In the genomic region with DNA sequence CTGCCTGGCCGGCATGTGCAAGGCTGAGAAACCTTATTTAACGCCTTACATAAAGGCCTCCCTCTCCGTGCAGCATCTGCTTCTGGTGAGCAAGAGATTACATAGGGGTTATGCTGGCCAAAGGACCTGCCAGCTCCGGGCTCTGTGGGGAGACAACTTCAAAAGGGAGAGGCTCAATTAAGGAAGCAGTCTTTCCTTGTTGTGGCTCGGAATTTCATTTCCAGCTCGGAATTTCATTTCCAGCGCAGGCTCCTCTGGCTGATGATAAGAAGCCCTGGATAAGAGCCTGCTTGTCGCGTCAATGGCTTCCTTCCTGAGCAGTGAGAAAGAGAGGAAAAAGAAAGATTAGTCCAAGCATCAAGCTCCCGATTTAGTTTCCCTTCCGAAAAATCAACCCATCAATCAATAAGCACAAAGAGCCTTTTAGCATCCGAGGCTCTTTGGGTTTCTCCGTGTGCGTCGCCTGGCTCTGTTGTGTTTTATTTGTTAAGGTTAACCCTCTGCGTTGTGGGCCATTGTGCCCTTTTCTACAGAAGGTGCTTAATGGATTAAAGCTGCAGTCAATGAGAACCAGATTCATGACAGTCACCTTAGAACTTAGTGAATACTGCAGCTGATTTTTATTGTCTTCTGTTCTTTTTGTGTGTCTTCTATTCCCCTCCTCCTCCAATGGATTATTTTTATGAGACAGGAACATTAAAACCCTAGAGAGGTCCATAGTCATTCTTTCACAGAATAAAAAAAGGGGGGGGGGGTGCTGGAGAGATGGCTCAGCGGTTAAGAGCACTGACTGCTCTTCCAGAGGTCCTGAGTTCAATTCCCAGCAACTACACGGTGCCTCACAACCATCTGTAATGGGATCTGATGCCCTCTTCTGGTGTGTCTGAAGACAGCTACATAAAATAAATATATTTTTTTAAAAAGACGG, we compare ENCODE assay signal across 8 mouse cellular contexts.
A peak's percentile ranks its signal among the peaks of the same experiment; 100 is the strongest.
DNase-seq lines count a peak whose midpoint lies in the region; ATAC-seq and TF ChIP-seq lines count a peak whose summit lies in the region.

No protein-coding gene starts in this region.

- ATAC-seq in hindbrain, postnatal 0 days, result peak; percentile 82
- no peak for ATAC-seq in liver, embryonic 12.5 days
- peak; percentile 50 for ATAC-seq in neural tube, embryonic 15.5 days (ENCODE audit: low FRiP score)

- peak overlapping the region; percentile 62 for H3K27ac ChIP-seq in hindbrain, postnatal 0 days
- no peak overlapping the region for H3K27ac ChIP-seq in liver, embryonic 12.5 days
- peak overlapping the region; percentile 58 for H3K27ac ChIP-seq in neural tube, embryonic 15.5 days (replicated peaks)

- peak; percentile 56 for DNase-seq in Muller cell, postnatal 12 days (ENCODE audit: inconsistent ontology term)
- DNase-seq in cerebellum, postnatal 10 days, result peak; percentile 56
- DNase-seq in gastrocnemius, postnatal 25 days, result peak; percentile 16
- DNase-seq in hindbrain, postnatal 0 days (ENCODE audit: low spot score), result peak; percentile 48
- no peak for DNase-seq in frontal cortex, postnatal 36 days (ENCODE audit: low spot score in 2 of 2)
- no peak for DNase-seq in urinary bladder, postnatal 4 days (ENCODE audit: low spot score in 2 of 2)

- peaks cover 5% of the 10 kb centered on the region; the same call in 1 of the 2 replicates for H3K4me1 ChIP-seq in hindbrain, postnatal 0 days (ENCODE audit: insufficient read depth, low read length)
- no peaks in the 10 kb centered on the region for H3K4me1 ChIP-seq in liver, embryonic 12.5 days
- H3K4me1 ChIP-seq in neural tube, embryonic 15.5 days, result peaks cover 9% of the 10 kb centered on the region; the same call in 1 of the 2 replicates

- WGBS in hindbrain, postnatal 0 days, result 10% methylated on average over 19 of the region's 19 CpGs
- WGBS in liver, embryonic 12.5 days (ENCODE audit: insufficient replicate concordance), result 14% methylated on average over 19 of the region's 19 CpGs
- WGBS in neural tube, embryonic 15.5 days, result 8% methylated on average over 19 of the region's 19 CpGs

- H3K4me2 ChIP-seq in hindbrain, postnatal 0 days (ENCODE audit: low read depth, low read length), result peak overlapping the region; percentile 48
- H3K4me2 ChIP-seq in liver, embryonic 12.5 days, result peak overlapping the region; percentile 39
- peak overlapping the region; percentile 30 for H3K4me2 ChIP-seq in neural tube, embryonic 15.5 days

- TF ChIP-seq CTCF in hindbrain, postnatal 0 days (IDR thresholded peaks at IDR 0.05; ENCODE audit: low read depth), result no peak

- H3K9ac ChIP-seq in hindbrain, postnatal 0 days (replicated peaks; ENCODE audit: low read length), result peak overlapping the region; percentile 40
- H3K9ac ChIP-seq in liver, embryonic 12.5 days, result no peak overlapping the region
- H3K9ac ChIP-seq in neural tube, embryonic 15.5 days (replicated peaks), result no peak overlapping the region

- H3K4me3 ChIP-seq in hindbrain, postnatal 0 days (ENCODE audit: low read length), result 0 out of 2 replicates have a peak overlapping the region, but pooled peaks have one; percentile 6
- H3K4me3 ChIP-seq in liver, embryonic 12.5 days, result no peak overlapping the region
- no peak overlapping the region for H3K4me3 ChIP-seq in neural tube, embryonic 15.5 days (replicated peaks)

- no peaks in the 10 kb centered on the region for H3K36me3 ChIP-seq in hindbrain, postnatal 0 days (ENCODE audit: insufficient read depth, low read length)
- H3K36me3 ChIP-seq in liver, embryonic 12.5 days, result no peaks in the 10 kb centered on the region
- no peaks in the 10 kb centered on the region for H3K36me3 ChIP-seq in neural tube, embryonic 15.5 days

- H3K9me3 ChIP-seq in hindbrain, postnatal 0 days (ENCODE audit: low read length), result no peaks in the 10 kb centered on the region
- no peaks in the 10 kb centered on the region for H3K9me3 ChIP-seq in liver, embryonic 12.5 days (replicated peaks)
- no peaks in the 10 kb centered on the region for H3K9me3 ChIP-seq in neural tube, embryonic 15.5 days (replicated peaks)

- H3K27me3 ChIP-seq in hindbrain, postnatal 0 days (ENCODE audit: insufficient read depth, low read length), result no peaks in the 10 kb centered on the region
- no peaks in the 10 kb centered on the region for H3K27me3 ChIP-seq in liver, embryonic 12.5 days (replicated peaks)
- H3K27me3 ChIP-seq in neural tube, embryonic 15.5 days (replicated peaks), result no peaks in the 10 kb centered on the region

Comparison
In these comparisons a context has a peak if more than half of its experiments do, and no peak if none do; other contexts are left out.
1. DNase-seq: peak in Muller cell, postnatal 12 days (single experiment), cerebellum, postnatal 10 days (2 of 2), gastrocnemius, postnatal 25 days (single experiment) and hindbrain, postnatal 0 days (single experiment); none in frontal cortex, postnatal 36 days (0 of 2) and urinary bladder, postnatal 4 days (0 of 2).
2. Peak in every context shown above with its lines, with median percentiles within 50 percentile points of each other: H3K4me2 ChIP-seq.